Mouse (Mus musculus): ENCODE measurements around the gene Ddx49. TPM values are rescaled to one million over a fixed set of nuclear protein-coding genes. Genes with fewer than 3 reads are reported as not detected.
A peak's percentile ranks its signal among the peaks of the same experiment; 100 is the strongest.

Gene Ddx49
- 44.8 and 48.8 TPM in 2 replicates for polyA plus RNA-seq (2014; fragmentation: Nextera tagmentation; extraction: Ambion mirVana)

- H3K36me3 ChIP-seq (ENCODE audit: control insufficient read depth, insufficient read depth, low read length), result peaks cover 47% of the 10 kb centered on the region
- peak within 1 kb of the TSS; percentile 68 for H3K27ac ChIP-seq (replicated peaks; ENCODE audit: low read depth, low read length)
- peak within 1 kb of the TSS; percentile 94 for H3K4me2 ChIP-seq (ENCODE audit: low read length)
- DNase-seq, result peak; percentile 97
- H3K9ac ChIP-seq (replicated peaks; ENCODE audit: low read length), result peak within 1 kb of the TSS; percentile 80
- no peaks in the 10 kb centered on the region for H3K27me3 ChIP-seq (ENCODE audit: control insufficient read depth, insufficient read depth, low read length)
- ATAC-seq (ENCODE audit: low FRiP score, low TSS enrichment), result peak; percentile 94
- under 1% methylated on average over 40 of the region's 40 CpGs for WGBS
- no peaks in the 10 kb centered on the region for H3K9me3 ChIP-seq (ENCODE audit: control insufficient read depth, low read length)
- H3K4me1 ChIP-seq (ENCODE audit: control insufficient read depth, insufficient read depth, low read length), result peaks cover 19% of the 10 kb centered on the region
- H3K4me3 ChIP-seq (replicated peaks; ENCODE audit: low read depth, low read length), result peak within 1 kb of the TSS; percentile 85
Observed at GRCm38 (mm10) chr8:70302358-70302890, at the start of gene Ddx49, which contains the start of gene Cope. Gene Ddx49, minus strand, starts transcription at chr8:70302489. Gene Cope, plus strand, starts transcription at chr8:70302518.

GRCm38 (mm10) chr8:70352000-70352384, 49.7 kb upstream of the Ddx49 start:
- Histone ChIP-seq H3K9me3 (ENCODE audit: control insufficient read depth, low read length) (no peaks in the 10 kb centered on the region), H3K4me2 (ENCODE audit: low read length) (peak overlapping the region; percentile 99), H3K27me3 (ENCODE audit: control insufficient read depth, insufficient read depth, low read length) (no peaks in the 10 kb centered on the region), H3K4me3 (replicated peaks; ENCODE audit: low read depth, low read length) (peak overlapping the region; percentile 94), H3K27ac (replicated peaks; ENCODE audit: low read depth, low read length) (no peak overlapping the region), H3K4me1 (ENCODE audit: control insufficient read depth, insufficient read depth, low read length) (peaks cover 30% of the 10 kb centered on the region), H3K36me3 (ENCODE audit: control insufficient read depth, insufficient read depth, low read length) (peaks cover 12% of the 10 kb centered on the region; the same call in 1 of the 2 replicates), H3K9ac (replicated peaks; ENCODE audit: low read length) (peak overlapping the region; percentile 97)
- no peak for DNase-seq
- WGBS, result 27% methylated on average over 3 of the region's 3 CpGs
- ATAC-seq (ENCODE audit: low FRiP score, low TSS enrichment), result no peak

- Histone ChIP-seq H3K4me3 (replicated peaks; ENCODE audit: low read depth, low read length) (peak overlapping the region; percentile 94), H3K27ac (replicated peaks; ENCODE audit: low read depth, low read length) (no peak overlapping the region), H3K4me1 (ENCODE audit: control insufficient read depth, insufficient read depth, low read length) (peaks cover 30% of the 10 kb centered on the region), H3K4me2 (ENCODE audit: low read length) (peak overlapping the region; percentile 99), H3K27me3 (ENCODE audit: control insufficient read depth, insufficient read depth, low read length) (no peaks in the 10 kb centered on the region), H3K36me3 (ENCODE audit: control insufficient read depth, insufficient read depth, low read length) (peaks cover 13% of the 10 kb centered on the region; the same call in 1 of the 2 replicates), H3K9ac (replicated peaks; ENCODE audit: low read length) (peak overlapping the region; percentile 97), H3K9me3 (ENCODE audit: control insufficient read depth, low read length) (no peaks in the 10 kb centered on the region)
- 63% methylated on average over 15 of the region's 15 CpGs for WGBS
- ATAC-seq (ENCODE audit: low FRiP score, low TSS enrichment) (no peak), DNase-seq (no peak)
Observed at GRCm38 (mm10) chr8:70351035-70351999, 49.0 kb upstream of the Ddx49 start.

DNA sequence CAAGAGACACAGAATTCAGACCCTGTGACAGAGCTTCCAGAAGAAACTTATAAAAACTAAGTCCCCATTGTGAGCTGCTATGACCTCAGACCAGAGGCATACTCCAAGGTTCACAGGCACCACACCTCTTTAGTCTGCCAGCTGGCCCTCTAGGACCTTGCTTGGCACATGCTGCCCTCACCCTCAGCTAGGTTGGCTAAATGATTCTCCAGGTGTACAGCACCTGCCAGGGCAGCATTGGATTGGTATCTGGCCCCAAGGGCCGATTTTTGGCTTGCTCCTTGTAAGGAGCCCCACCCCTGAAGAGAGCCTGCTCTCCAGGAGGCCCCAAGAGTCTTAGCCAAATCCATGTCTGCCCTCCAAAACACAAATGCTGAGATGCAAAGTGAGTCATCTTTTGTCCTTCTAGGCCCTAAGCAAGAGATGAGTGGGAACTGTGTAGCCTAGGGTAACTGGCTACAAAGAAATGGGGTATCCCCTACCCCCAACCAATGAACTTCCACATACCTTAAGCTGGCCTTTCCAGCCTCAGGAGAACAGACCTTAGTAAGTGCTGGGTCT, 45.7 kb upstream of the Ddx49 start:
- Histone ChIP-seq H3K27me3 (ENCODE audit: control insufficient read depth, insufficient read depth, low read length) (no peaks in the 10 kb centered on the region), H3K36me3 (ENCODE audit: control insufficient read depth, insufficient read depth, low read length) (peaks cover 29% of the 10 kb centered on the region), H3K9me3 (ENCODE audit: control insufficient read depth, low read length) (no peaks in the 10 kb centered on the region), H3K4me3 (replicated peaks; ENCODE audit: low read depth, low read length) (no peak overlapping the region), H3K9ac (replicated peaks; ENCODE audit: low read length) (no peak overlapping the region), H3K4me1 (ENCODE audit: control insufficient read depth, insufficient read depth, low read length) (peaks cover 25% of the 10 kb centered on the region), H3K4me2 (ENCODE audit: low read length) (no peak overlapping the region), H3K27ac (replicated peaks; ENCODE audit: low read depth, low read length) (no peak overlapping the region)
- 85% methylated on average over 1 of the region's 1 CpGs for WGBS
- DNase-seq (no peak), ATAC-seq (ENCODE audit: low FRiP score, low TSS enrichment) (no peak)

DNA sequence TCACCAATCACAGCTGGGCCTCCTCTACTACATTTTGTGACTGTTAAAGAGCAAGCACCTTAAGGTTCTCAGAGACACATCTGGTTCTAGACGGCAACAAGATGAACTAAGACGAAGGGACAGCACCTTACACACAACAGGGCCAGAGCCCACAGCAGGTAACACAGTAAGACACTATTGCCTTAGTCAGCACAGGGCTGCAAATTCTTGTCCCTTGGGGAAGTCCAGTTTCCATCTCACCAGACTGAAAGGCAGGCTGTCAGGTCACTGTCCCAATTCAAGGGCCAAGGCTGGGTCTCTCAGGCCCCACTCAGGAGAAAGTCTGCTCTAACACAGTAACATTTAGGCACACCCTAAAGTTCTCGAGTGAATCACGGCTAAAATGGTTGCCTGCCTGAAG, 45.2 kb upstream of the Ddx49 start:
- Histone ChIP-seq H3K4me3 (replicated peaks; ENCODE audit: low read depth, low read length) (no peak overlapping the region), H3K4me2 (ENCODE audit: low read length) (no peak overlapping the region), H3K27me3 (ENCODE audit: control insufficient read depth, insufficient read depth, low read length) (no peaks in the 10 kb centered on the region), H3K9me3 (ENCODE audit: control insufficient read depth, low read length) (no peaks in the 10 kb centered on the region), H3K9ac (replicated peaks; ENCODE audit: low read length) (no peak overlapping the region), H3K4me1 (ENCODE audit: control insufficient read depth, insufficient read depth, low read length) (peaks cover 24% of the 10 kb centered on the region), H3K27ac (replicated peaks; ENCODE audit: low read depth, low read length) (no peak overlapping the region), H3K36me3 (ENCODE audit: control insufficient read depth, insufficient read depth, low read length) (peaks cover 32% of the 10 kb centered on the region)
- ATAC-seq (ENCODE audit: low FRiP score, low TSS enrichment) (no peak), DNase-seq (no peak)
- 88% methylated on average over 4 of the region's 4 CpGs for WGBS

DNA sequence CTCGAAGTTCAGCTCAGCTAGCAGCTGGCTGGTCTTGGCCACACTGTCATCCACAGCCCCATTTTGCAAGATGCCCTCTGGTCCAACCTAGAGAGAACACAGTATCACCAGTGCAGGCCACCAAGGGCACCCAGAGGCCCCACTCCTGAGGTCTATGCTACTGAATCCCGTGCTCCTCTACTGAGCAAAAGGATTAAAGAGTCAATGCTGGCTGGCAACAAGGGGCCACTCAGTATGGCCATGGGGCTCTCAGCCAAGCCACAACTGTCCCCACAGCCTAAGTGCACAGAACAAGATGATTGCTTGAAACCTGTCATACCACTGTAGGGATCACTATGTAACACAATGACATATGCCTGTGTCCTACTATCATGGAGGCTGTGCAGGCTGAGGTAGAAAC, 42.0 kb upstream of the Ddx49 start:
- H3K4me3 ChIP-seq (replicated peaks; ENCODE audit: low read depth, low read length), result no peak overlapping the region
- H3K9ac ChIP-seq (replicated peaks; ENCODE audit: low read length), result no peak overlapping the region
- no peaks in the 10 kb centered on the region for H3K27me3 ChIP-seq (ENCODE audit: control insufficient read depth, insufficient read depth, low read length)
- peaks cover 60% of the 10 kb centered on the region for H3K36me3 ChIP-seq (ENCODE audit: control insufficient read depth, insufficient read depth, low read length)
- no peaks in the 10 kb centered on the region for H3K4me1 ChIP-seq (ENCODE audit: control insufficient read depth, insufficient read depth, low read length)
- no peaks in the 10 kb centered on the region for H3K9me3 ChIP-seq (ENCODE audit: control insufficient read depth, low read length)
- WGBS, result 86% methylated on average over 2 of the region's 2 CpGs
- no peak for ATAC-seq (ENCODE audit: low FRiP score, low TSS enrichment)
- DNase-seq, result no peak
- H3K4me2 ChIP-seq (ENCODE audit: low read length), result no peak overlapping the region
- H3K27ac ChIP-seq (replicated peaks; ENCODE audit: low read depth, low read length), result no peak overlapping the region

DNA sequence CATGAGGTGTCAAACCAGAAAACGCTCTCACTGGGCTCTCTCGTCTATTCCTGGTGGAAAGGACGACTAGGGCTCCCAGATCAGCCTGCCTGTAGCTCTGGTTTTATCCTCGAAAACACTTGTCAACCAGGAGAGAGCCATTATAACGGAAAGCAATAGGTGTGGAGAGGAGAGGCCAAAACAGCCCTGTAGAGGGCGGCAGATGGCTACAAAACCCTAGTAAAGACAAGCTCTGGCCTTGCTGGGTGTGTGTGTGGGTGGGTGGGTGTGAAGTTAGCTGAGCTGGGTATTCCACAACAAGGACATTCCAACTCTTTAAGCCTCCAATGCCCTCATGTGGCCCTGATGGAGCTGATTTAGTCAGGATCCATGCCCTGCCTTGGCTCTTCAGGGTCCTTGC, 41.4 kb upstream of the Ddx49 start:
- Histone ChIP-seq H3K4me2 (ENCODE audit: low read length) (no peak overlapping the region), H3K36me3 (ENCODE audit: control insufficient read depth, insufficient read depth, low read length) (peaks cover 61% of the 10 kb centered on the region), H3K27ac (replicated peaks; ENCODE audit: low read depth, low read length) (no peak overlapping the region)

GRCm38 (mm10) chr8:70343076-70343475, 40.8 kb upstream of the Ddx49 start:
- DNase-seq, result no peak
- no peak overlapping the region for H3K27ac ChIP-seq (replicated peaks; ENCODE audit: low read depth, low read length)

More for the DNA sequence above, 41.4 kb upstream of the Ddx49 start:
- Histone ChIP-seq H3K4me3 (replicated peaks; ENCODE audit: low read depth, low read length) (no peak overlapping the region), H3K4me1 (ENCODE audit: control insufficient read depth, insufficient read depth, low read length) (no peaks in the 10 kb centered on the region), H3K9ac (replicated peaks; ENCODE audit: low read length) (no peak overlapping the region), H3K27me3 (ENCODE audit: control insufficient read depth, insufficient read depth, low read length) (no peaks in the 10 kb centered on the region), H3K9me3 (ENCODE audit: control insufficient read depth, low read length) (no peaks in the 10 kb centered on the region)
- WGBS, result 62% methylated on average over 6 of the region's 6 CpGs
- ATAC-seq (ENCODE audit: low FRiP score, low TSS enrichment) (no peak), DNase-seq (peak; percentile 70)

More at GRCm38 (mm10) chr8:70343076-70343475, 40.8 kb upstream of the Ddx49 start:
- Histone ChIP-seq H3K4me1 (ENCODE audit: control insufficient read depth, insufficient read depth, low read length) (no peaks in the 10 kb centered on the region), H3K27me3 (ENCODE audit: control insufficient read depth, insufficient read depth, low read length) (no peaks in the 10 kb centered on the region), H3K9me3 (ENCODE audit: control insufficient read depth, low read length) (no peaks in the 10 kb centered on the region), H3K36me3 (ENCODE audit: control insufficient read depth, insufficient read depth, low read length) (peaks cover 67% of the 10 kb centered on the region), H3K4me2 (ENCODE audit: low read length) (no peak overlapping the region), H3K4me3 (replicated peaks; ENCODE audit: low read depth, low read length) (no peak overlapping the region), H3K9ac (replicated peaks; ENCODE audit: low read length) (no peak overlapping the region)
- ATAC-seq (ENCODE audit: low FRiP score, low TSS enrichment), result no peak
- WGBS, result 92% methylated on average over 7 of the region's 7 CpGs

Data from midbrain, embryonic 14.5 days (tissue).